Mouse (Mus musculus): ENCODE data around the gene Bex6. TPM values are rescaled to one million over a fixed set of nuclear protein-coding genes. Genes with fewer than 3 reads are reported as not detected.

Bex6 gene
- polyA plus RNA-seq (2012; ENCODE audit: insufficient read depth, low replicate concordance) = 1.3 TPM in 1 of 2 replicates, not detected in the other

DNA sequence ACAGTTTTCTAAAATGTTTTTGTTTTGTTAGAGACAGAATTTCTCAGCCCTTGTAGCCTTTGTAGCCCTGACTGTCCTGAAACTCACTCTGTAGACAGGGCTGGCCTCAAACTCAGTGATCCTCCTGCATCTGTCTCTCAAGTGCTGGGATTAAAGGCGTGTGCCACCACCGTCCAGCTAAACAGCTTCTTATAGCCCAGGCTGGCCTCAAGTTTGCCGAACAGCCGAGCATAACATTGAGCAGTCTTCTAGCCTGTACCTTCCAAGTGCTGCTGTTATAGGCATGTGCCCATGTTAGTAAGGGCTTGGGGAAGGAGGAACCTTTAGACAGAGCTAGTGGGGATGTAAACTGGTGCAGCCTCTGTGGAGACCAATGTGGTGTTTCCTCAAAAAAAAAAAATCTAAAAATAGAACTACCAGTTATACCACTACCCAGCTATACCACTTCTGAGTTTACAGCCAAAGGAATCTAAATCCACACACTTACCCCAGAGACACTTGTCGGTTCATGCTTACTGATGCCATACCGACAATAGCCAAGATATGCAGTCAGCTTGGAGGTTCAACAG, at the start of gene Bex6:
Gene Bex6 (plus strand): TSS at position 491 of the 569 bp plus-strand sequence.
- no peak for TF ChIP-seq GATA1 (IDR thresholded peaks at IDR 0.05; ENCODE audit: borderline replicate concordance, low read length)
- peak within 1 kb of the TSS; percentile 50 for H3K4me3 ChIP-seq (replicated peaks)
- H3K27me3 ChIP-seq (replicated peaks) = no peaks in the 10 kb centered on the region
- peaks cover 51% of the 10 kb centered on the region for H3K4me1 ChIP-seq
- no peaks in the 10 kb centered on the region for H3K36me3 ChIP-seq (replicated peaks; ENCODE audit: low read length)
- no peaks in the 10 kb centered on the region for H3K9me3 ChIP-seq

DNA sequence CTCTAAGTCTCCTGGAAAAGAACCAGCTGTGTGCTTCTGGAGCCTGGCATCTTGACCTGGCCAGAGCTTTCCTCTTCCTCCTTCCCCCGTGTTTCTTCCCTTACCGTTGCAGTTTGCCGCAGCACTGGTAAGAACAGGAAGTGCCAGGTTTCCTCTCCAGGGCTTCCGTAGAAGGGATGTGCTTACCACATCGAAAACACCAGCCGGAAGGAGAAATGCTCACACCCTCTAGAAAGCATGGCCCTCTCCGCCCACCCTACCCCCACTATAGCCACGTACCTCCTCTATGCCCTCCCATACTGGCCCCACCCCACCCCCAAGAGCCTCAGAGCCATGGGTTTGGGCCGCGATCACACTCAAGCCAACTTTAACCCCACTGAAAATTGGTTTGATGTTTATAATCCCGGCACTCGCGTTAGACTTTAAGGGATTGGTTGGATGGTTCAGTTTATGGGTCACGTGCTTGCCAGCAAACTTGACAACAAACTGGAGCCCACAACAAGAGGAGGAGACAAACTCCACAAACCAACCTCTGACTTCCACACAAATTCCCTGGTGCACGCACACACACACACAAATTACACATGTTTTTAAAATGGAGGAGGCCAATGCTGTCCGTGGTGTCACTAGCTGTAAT, 49.3 kb upstream of the Bex6 start:
- no peaks in the 10 kb centered on the region for H3K36me3 ChIP-seq (replicated peaks; ENCODE audit: low read length)
- no peaks in the 10 kb centered on the region for H3K27me3 ChIP-seq (replicated peaks)
- TF ChIP-seq GATA1 (IDR thresholded peaks at IDR 0.05; ENCODE audit: borderline replicate concordance, low read length) (no peak), FLI1 (IDR thresholded peaks at IDR 0.05; ENCODE audit: low read length) (no peak)
- H3K9me3 ChIP-seq = no peaks in the 10 kb centered on the region
- H3K4me3 ChIP-seq (replicated peaks) = peak overlapping the region; percentile 90
- H3K4me1 ChIP-seq = peaks cover 51% of the 10 kb centered on the region

DNA sequence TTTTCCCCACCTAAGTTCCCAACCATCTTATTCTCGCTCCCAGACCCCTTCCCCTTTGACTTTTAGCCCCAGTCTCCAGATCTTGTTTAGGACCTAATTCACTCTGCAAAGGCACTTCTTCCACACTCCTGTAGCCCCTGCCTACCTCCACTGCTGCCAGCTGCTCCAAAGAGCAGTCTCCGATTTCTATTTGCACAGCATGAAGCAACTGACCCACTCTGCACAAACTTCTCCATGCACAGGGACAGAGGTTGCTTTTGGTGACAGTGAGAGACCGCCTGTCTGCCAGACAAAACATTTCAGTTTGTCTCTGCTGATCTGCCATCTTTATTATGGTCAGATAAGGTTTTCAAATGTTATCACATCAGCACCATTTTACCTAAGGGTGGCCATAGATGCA, 46.5 kb upstream of the Bex6 start:
- H3K4me3 ChIP-seq (replicated peaks) = no peak overlapping the region
- TF ChIP-seq GATA1 (IDR thresholded peaks at IDR 0.05; ENCODE audit: borderline replicate concordance, low read length) = no peak
- TF ChIP-seq FLI1 (IDR thresholded peaks at IDR 0.05; ENCODE audit: low read length) = no peak
- no peaks in the 10 kb centered on the region for H3K36me3 ChIP-seq (replicated peaks; ENCODE audit: low read length)
- H3K4me1 ChIP-seq = peaks cover 34% of the 10 kb centered on the region
- no peaks in the 10 kb centered on the region for H3K27me3 ChIP-seq (replicated peaks)
- no peaks in the 10 kb centered on the region for H3K9me3 ChIP-seq

DNA sequence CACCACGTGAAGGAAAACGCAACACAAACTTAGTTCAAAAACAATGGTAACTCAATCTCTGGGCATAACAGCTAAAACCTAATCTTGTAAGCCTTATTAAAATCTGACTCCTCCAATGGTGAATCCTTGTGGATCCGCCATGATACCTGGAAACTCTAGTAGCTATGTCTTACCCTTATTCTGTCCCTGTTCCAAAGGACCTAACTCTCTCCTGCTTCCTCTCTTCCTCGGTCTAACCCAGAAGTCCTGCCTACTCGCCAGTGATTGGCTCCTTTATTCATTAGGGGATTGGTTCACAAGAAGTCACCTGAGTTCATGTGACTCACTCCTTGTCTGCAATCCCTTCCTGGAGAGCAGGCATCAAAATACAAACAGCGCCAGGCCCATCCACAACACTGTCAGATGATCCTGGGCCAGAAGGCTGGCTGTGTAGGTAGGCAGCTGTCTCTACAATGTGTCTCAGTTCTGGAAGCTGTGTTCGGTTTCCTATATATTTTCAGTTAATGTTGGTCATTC, 43.7 kb upstream of the Bex6 start:
- peaks cover 30% of the 10 kb centered on the region for H3K4me1 ChIP-seq
- H3K9me3 ChIP-seq = no peaks in the 10 kb centered on the region
- H3K27me3 ChIP-seq (replicated peaks) = no peaks in the 10 kb centered on the region
- H3K4me3 ChIP-seq (replicated peaks) = no peak overlapping the region
- TF ChIP-seq FLI1 (IDR thresholded peaks at IDR 0.05; ENCODE audit: low read length) (no peak), GATA1 (IDR thresholded peaks at IDR 0.05; ENCODE audit: borderline replicate concordance, low read length) (no peak)
- no peaks in the 10 kb centered on the region for H3K36me3 ChIP-seq (replicated peaks; ENCODE audit: low read length)

DNA sequence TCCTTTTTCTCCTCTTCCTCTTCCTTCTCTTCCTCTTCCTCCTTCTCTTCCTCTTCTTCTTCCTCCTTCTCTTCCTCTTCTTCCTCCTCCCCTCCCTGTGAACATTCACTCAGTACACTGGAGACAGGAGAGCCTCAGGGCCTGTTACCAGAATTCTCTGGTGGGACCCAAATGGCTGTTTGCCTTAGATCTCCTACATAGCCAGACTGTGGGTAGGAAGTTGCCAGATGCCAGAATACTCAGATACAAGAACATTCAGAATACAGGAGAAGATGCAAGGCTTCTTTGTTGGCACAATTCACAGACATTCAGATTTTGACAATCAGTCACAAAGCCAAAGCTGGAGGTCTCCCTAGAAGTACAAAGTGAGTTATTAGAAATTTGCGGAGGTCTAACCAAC, 40.7 kb upstream of the Bex6 start:
- peaks cover 8% of the 10 kb centered on the region for H3K9me3 ChIP-seq

DNA sequence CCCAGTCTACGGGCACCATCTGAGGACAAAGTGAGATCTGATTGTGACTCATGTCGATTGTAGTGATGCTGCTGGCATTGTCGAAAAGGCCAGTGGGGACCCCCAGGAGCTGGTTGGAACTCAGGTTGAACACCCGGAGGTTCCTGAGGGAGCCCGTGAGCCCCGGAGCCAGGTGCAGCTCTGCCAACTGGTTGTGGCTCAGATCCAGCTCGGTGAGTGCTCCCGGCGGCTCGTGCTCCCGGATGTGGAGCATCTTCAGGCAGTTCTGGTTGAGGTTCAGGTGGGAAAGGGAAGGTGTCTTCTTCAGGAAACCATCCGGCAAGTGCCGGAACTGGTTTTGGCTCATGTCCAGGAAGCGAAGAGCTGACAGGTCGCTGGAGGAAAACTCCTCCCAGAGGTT, 35.9 kb upstream of the Bex6 start:
- Histone ChIP-seq H3K9me3 (peaks cover 16% of the 10 kb centered on the region), H3K36me3 (replicated peaks; ENCODE audit: low read length) (peaks cover 64% of the 10 kb centered on the region), H3K4me3 (replicated peaks) (no peak overlapping the region), H3K4me1 (peaks cover 54% of the 10 kb centered on the region), H3K27me3 (replicated peaks) (no peaks in the 10 kb centered on the region)
- no peak for TF ChIP-seq FLI1 (IDR thresholded peaks at IDR 0.05; ENCODE audit: low read length)
- TF ChIP-seq GATA1 (IDR thresholded peaks at IDR 0.05; ENCODE audit: borderline replicate concordance, low read length) = no peak

More for the DNA sequence above, 40.7 kb upstream of the Bex6 start:
- TF ChIP-seq FLI1 (IDR thresholded peaks at IDR 0.05; ENCODE audit: low read length) (no peak), GATA1 (IDR thresholded peaks at IDR 0.05; ENCODE audit: borderline replicate concordance, low read length) (no peak)
- peaks cover 25% of the 10 kb centered on the region for H3K36me3 ChIP-seq (replicated peaks; ENCODE audit: low read length)
- H3K4me3 ChIP-seq (replicated peaks) = no peak overlapping the region
- no peaks in the 10 kb centered on the region for H3K27me3 ChIP-seq (replicated peaks)
- H3K4me1 ChIP-seq = peaks cover 37% of the 10 kb centered on the region

DNA sequence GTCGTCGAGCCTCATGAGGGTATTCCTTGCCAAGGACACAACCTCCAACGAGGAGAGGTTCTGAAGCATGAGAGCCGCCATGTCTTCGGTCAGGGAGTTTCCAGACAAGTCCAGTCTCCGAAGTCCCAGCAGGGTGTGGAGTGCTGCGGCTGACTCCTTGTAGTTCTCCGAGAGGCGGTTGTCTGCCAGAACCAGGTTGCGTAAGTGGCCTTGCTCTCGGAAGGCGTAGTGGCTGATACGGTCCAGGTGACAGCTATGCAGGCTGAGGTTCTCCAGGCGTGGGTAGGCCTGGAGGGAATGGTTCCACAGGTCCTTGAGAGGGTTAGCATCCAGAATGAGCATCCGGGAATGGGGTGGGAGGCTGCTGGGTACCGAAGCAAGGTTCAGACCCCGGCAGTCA, 35.0 kb upstream of the Bex6 start:
- Histone ChIP-seq H3K36me3 (replicated peaks; ENCODE audit: low read length) (peaks cover 64% of the 10 kb centered on the region), H3K4me3 (replicated peaks) (no peak overlapping the region)

DNA sequence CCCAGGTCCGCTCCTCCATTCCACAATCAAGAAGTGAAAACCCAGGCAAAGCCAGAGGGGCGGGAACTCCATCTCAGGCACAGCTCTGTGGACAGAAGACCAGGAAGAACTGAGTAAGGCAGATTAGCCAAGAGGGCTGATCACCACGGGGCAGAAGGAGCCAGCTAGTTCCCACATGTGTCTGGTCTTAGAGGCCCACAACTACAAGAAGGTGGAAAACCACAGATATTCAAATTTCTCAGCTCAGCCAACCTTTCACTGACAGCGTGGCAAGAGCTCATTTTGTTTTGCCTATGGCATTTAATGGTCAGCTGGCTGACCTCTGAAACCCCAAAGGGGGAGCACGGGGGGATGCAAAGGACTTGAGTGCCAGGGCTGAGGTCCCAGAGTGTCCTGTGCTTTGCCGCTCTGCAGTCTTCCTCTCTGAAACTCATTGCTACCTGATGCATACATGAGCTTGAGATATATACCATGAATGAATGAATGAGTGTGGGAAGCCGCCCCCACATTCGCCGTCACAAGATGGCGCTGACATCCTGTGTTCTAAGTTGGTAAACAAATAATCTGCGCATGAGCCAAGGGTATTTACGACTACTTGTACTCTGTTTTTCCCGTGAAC, 31.9 kb upstream of the Bex6 start:
- H3K27me3 ChIP-seq (replicated peaks) = no peaks in the 10 kb centered on the region
- H3K36me3 ChIP-seq (replicated peaks; ENCODE audit: low read length) = peaks cover 52% of the 10 kb centered on the region
- H3K9me3 ChIP-seq = peaks cover 16% of the 10 kb centered on the region
- TF ChIP-seq FLI1 (IDR thresholded peaks at IDR 0.05; ENCODE audit: low read length) (no peak), GATA1 (IDR thresholded peaks at IDR 0.05; ENCODE audit: borderline replicate concordance, low read length) (no peak)
- no peak overlapping the region for H3K4me3 ChIP-seq (replicated peaks)
- H3K4me1 ChIP-seq = peaks cover 38% of the 10 kb centered on the region

More for the DNA sequence above, 35.0 kb upstream of the Bex6 start:
- Histone ChIP-seq H3K27me3 (replicated peaks) (no peaks in the 10 kb centered on the region), H3K4me1 (peaks cover 46% of the 10 kb centered on the region), H3K9me3 (peaks cover 16% of the 10 kb centered on the region)
- TF ChIP-seq GATA1 (IDR thresholded peaks at IDR 0.05; ENCODE audit: borderline replicate concordance, low read length) = no peak

DNA sequence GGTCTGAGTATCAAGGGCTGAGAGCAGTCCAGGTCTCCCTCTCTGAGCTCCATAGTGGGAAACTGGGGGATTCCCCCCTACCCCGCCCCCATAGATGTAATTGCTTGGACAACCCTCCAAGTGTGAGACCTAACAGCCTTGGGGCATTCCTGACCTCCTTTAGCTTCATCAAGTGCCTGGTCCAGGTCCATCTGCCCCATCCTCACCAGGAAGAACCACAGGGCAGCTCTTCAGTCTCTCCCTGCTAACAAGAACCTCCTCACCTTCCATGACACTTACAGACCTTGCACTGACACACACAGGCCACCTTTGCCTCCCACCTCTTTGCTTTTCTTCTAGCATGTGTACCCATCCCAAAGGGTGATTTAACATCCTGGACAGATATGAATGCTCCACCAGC, 25.6 kb upstream of the Bex6 start:
- TF ChIP-seq FLI1 (IDR thresholded peaks at IDR 0.05; ENCODE audit: low read length) = no peak
- H3K36me3 ChIP-seq (replicated peaks; ENCODE audit: low read length) = peaks cover 45% of the 10 kb centered on the region
- no peak overlapping the region for H3K4me3 ChIP-seq (replicated peaks)
- no peaks in the 10 kb centered on the region for H3K9me3 ChIP-seq
- H3K27me3 ChIP-seq (replicated peaks) = no peaks in the 10 kb centered on the region
- H3K4me1 ChIP-seq = peaks cover 43% of the 10 kb centered on the region

DNA sequence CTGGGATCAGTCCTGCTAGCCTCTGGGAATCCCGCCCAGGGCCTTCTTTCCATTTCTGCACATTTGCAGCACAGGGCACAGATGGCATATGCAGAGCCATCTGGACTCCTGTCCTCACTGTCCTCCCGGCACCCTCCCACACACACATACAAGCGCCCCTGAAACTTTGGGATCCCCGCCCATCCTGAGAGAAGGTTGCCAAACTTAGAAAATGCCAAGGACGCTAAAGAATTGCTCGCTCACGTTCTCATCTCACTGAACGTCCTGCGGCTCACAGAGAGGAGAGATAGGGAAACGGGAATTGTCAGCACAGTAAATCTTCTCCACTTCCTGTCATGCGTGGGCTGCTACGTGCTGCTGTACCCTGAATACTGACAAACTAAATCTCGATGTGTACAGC, 25.2 kb upstream of the Bex6 start:
- Histone ChIP-seq H3K4me3 (replicated peaks) (peak overlapping the region; percentile 28), H3K4me1 (peaks cover 48% of the 10 kb centered on the region), H3K27me3 (replicated peaks) (no peaks in the 10 kb centered on the region), H3K36me3 (replicated peaks; ENCODE audit: low read length) (peaks cover 50% of the 10 kb centered on the region), H3K9me3 (no peaks in the 10 kb centered on the region)
- TF ChIP-seq FLI1 (IDR thresholded peaks at IDR 0.05; ENCODE audit: low read length) (no peak), GATA1 (IDR thresholded peaks at IDR 0.05; ENCODE audit: borderline replicate concordance, low read length) (no peak)

All from megakaryocyte, embryonic 14.5 days (primary cell).